Mouse (Mus musculus): Measurements from ENCODE around the gene Drc7. TPM values are rescaled to one million over a fixed set of nuclear protein-coding genes. Genes with fewer than 3 reads are reported as not detected.

The Drc7 gene
- not detected for total RNA-seq (2021)

GRCm38 (mm10) chr8:95054927-95055510 is at the start of gene Drc7:
TSS of gene Drc7 (plus strand) at chr8:95055103.
- DNase-seq = no peak

GRCm38 (mm10) chr8:95012442-95012919 is 42.4 kb upstream of the Drc7 start:
- DNase-seq = no peak

GRCm38 (mm10) chr8:95015866-95016265 is 39.0 kb upstream of the Drc7 start:
- DNase-seq = no peak

- no peak for DNase-seq
Observed at GRCm38 (mm10) chr8:95016684-95017083, 38.2 kb upstream of the Drc7 start.

GRCm38 (mm10) chr8:95017451-95017850 is 37.5 kb upstream of the Drc7 start, which contains the start of gene Adgrg3:
TSS of gene Adgrg3 (plus strand) at chr8:95017692.
- no peak for DNase-seq

- DNase-seq = no peak
Observed at GRCm38 (mm10) chr8:95017969-95018635, 36.8 kb upstream of the Drc7 start.

GRCm38 (mm10) chr8:95020293-95020777 is 34.6 kb upstream of the Drc7 start:
- DNase-seq = peak; percentile 35

- no peak for DNase-seq
Observed at GRCm38 (mm10) chr8:95020821-95021220, 34.1 kb upstream of the Drc7 start.

- DNase-seq = no peak
Observed at GRCm38 (mm10) chr8:95023201-95023600, 31.7 kb upstream of the Drc7 start.

- DNase-seq = no peak
Observed at GRCm38 (mm10) chr8:95024387-95024786, 30.5 kb upstream of the Drc7 start.

- peak; percentile 39 for DNase-seq
Observed at GRCm38 (mm10) chr8:95025421-95025820, 29.5 kb upstream of the Drc7 start.

GRCm38 (mm10) chr8:95028391-95028790 is 26.5 kb upstream of the Drc7 start:
- peak; percentile 41 for DNase-seq

- peak; percentile 46 for DNase-seq
Observed at GRCm38 (mm10) chr8:95037106-95037925, 17.6 kb upstream of the Drc7 start.

- no peak for DNase-seq
Observed at GRCm38 (mm10) chr8:95041883-95042784, 12.8 kb upstream of the Drc7 start.

- DNase-seq = no peak
Observed at GRCm38 (mm10) chr8:95044811-95045210, 10.1 kb upstream of the Drc7 start.

GRCm38 (mm10) chr8:95046982-95047381 is 7.9 kb upstream of the Drc7 start:
- no peak for DNase-seq

GRCm38 (mm10) chr8:95047884-95048680 is 6.8 kb upstream of the Drc7 start:
- DNase-seq = no peak

- no peak for DNase-seq
Observed at GRCm38 (mm10) chr8:95049636-95050035, 5.3 kb upstream of the Drc7 start.

- DNase-seq = no peak
Observed at GRCm38 (mm10) chr8:95054438-95054837, 465 bp upstream of the Drc7 start.

GRCm38 (mm10) chr8:95056414-95056813 is 1.5 kb downstream of the Drc7 start:
- no peak for DNase-seq

GRCm38 (mm10) chr8:95058661-95059060 is 3.8 kb downstream of the Drc7 start:
- no peak for DNase-seq
